ENCODE assay signal across 8 mouse cellular contexts in genomic region chr7:99267251-99267896, GRCm38 (mm10). TPM values are rescaled to one million over a fixed set of nuclear protein-coding genes. Genes with fewer than 3 reads are reported as not detected.
DNase-seq lines count a peak whose midpoint lies in the region; ATAC-seq and TF ChIP-seq lines count a peak whose summit lies in the region.

Gene Map6, plus strand, starts transcription at chr7:99267447.

- H3K9ac ChIP-seq in neural tube, embryonic 11.5 days (ENCODE audit: low read length) = peak within 1 kb of the TSS; percentile 80
- H3K9ac ChIP-seq in forebrain, postnatal 0 days = peak within 1 kb of the TSS; percentile 89

- peak within 1 kb of the TSS; percentile 97 for H3K4me2 ChIP-seq in neural tube, embryonic 11.5 days (ENCODE audit: low read depth)
- H3K4me2 ChIP-seq in forebrain, postnatal 0 days (ENCODE audit: low read depth) = peak within 1 kb of the TSS; percentile 90

- H3K4me1 ChIP-seq in neural tube, embryonic 11.5 days (ENCODE audit: control insufficient read depth, insufficient read depth, low read length) = peaks cover 17% of the 10 kb centered on the region
- peaks cover 24% of the 10 kb centered on the region for H3K4me1 ChIP-seq in forebrain, postnatal 0 days (ENCODE audit: insufficient read depth)

- peak within 1 kb of the TSS; percentile 96 for H3K27ac ChIP-seq in neural tube, embryonic 11.5 days (ENCODE audit: low read depth, low read length)
- H3K27ac ChIP-seq in forebrain, postnatal 0 days (ENCODE audit: low read depth, low read length) = peak within 1 kb of the TSS; percentile 97

- DNase-seq in neural tube, embryonic 11.5 days (ENCODE audit: low spot score) = peak; percentile 73
- no peak for DNase-seq in neural tube, embryonic 10.5 days (ENCODE audit: extremely low spot score, low spot score)
- peak; percentile 84 for DNase-seq in cerebellum, adult 11-12 months
- peak; percentile 87 for DNase-seq in forebrain, postnatal 0 days
- DNase-seq in layer of hippocampus, postnatal 25 days (ENCODE audit: extremely low spot score in 1 of 2, low spot score in 1 of 2) = peak; percentile 52 to 61
- DNase-seq in lung, postnatal 14 days = peak; percentile 20
- peak; percentile 68 for DNase-seq in right cerebral cortex, postnatal 4 days
- no peak for DNase-seq in ovary, postnatal 36 days (ENCODE audit: low spot score)

- H3K4me3 ChIP-seq in neural tube, embryonic 11.5 days (ENCODE audit: low read depth, low read length) = peak within 1 kb of the TSS; percentile 73
- H3K4me3 ChIP-seq in forebrain, postnatal 0 days (ENCODE audit: low read depth, low read length) = peak within 1 kb of the TSS; percentile 63

- H3K27me3 ChIP-seq in neural tube, embryonic 11.5 days (ENCODE audit: control insufficient read depth, insufficient read depth, low read length) = peaks cover 24% of the 10 kb centered on the region
- H3K27me3 ChIP-seq in forebrain, postnatal 0 days (ENCODE audit: insufficient read depth, low read length) = no peaks in the 10 kb centered on the region

- ATAC-seq in neural tube, embryonic 11.5 days (ENCODE audit: insufficient read depth, low FRiP score, low TSS enrichment) = peak; percentile 53
- peak; percentile 81 for ATAC-seq in forebrain, postnatal 0 days

- H3K36me3 ChIP-seq in neural tube, embryonic 11.5 days (ENCODE audit: control insufficient read depth, insufficient read depth, low read length) = no peaks in the 10 kb centered on the region
- H3K36me3 ChIP-seq in forebrain, postnatal 0 days (ENCODE audit: insufficient read depth) = no peaks in the 10 kb centered on the region

- peak; percentile 4; the same call in 1 of the 2 replicates for TF ChIP-seq CTCF in forebrain, postnatal 0 days (IDR thresholded peaks at IDR 0.05; ENCODE audit: low read depth)

- no peaks in the 10 kb centered on the region for H3K9me3 ChIP-seq in neural tube, embryonic 11.5 days (ENCODE audit: control insufficient read depth, low read length)
- no peaks in the 10 kb centered on the region for H3K9me3 ChIP-seq in forebrain, postnatal 0 days (ENCODE audit: low read length)

- under 1% methylated on average over 34 of the region's 34 CpGs for WGBS in neural tube, embryonic 11.5 days
- WGBS in forebrain, postnatal 0 days = 1% methylated on average over 33 of the region's 34 CpGs

RNA-seq across cellular contexts. Expression of gene Map6, which starts in this region (rescaled TPM):
- polyA plus RNA-seq in neural tube, embryonic 11.5 days (2014; fragmentation: Nextera tagmentation; extraction: Ambion mirVana) = 46.7 and 57.0 TPM in 2 replicates
- total RNA-seq in forebrain, postnatal 0 days (2014; rRNA removed) = 187 and 234 TPM in 2 replicates
- 71.9 and 98.0 TPM in 2 replicates for polyA plus RNA-seq in forebrain, postnatal 0 days (2015; fragmentation: Nextera tagmentation; extraction: Ambion mirVana)
- total RNA-seq in layer of hippocampus, postnatal 25 days (2021) = 100 to 1,000 TPM; 102 to 107 TPM

Comparison
In these comparisons a context has a peak if more than half of its experiments do, and no peak if none do; other contexts are left out.
1. DNase-seq: peak in neural tube, embryonic 11.5 days (single experiment), cerebellum, adult 11-12 months (single experiment), forebrain, postnatal 0 days (single experiment), layer of hippocampus, postnatal 25 days (2 of 2), lung, postnatal 14 days (single experiment) and right cerebral cortex, postnatal 4 days (single experiment); none in neural tube, embryonic 10.5 days (single experiment) and ovary, postnatal 36 days (single experiment).